Mouse (Mus musculus) heart, adult 2 months (tissue): ENCODE data around the gene Src. TPM values are rescaled to one million over a fixed set of nuclear protein-coding genes. Genes with fewer than 3 reads are reported as not detected.

Experiments used
- DNase-seq, 2 experiments: peaks; one replicate each; pipeline ENCODE4 v3.0.0; 2021
- H3K27ac ChIP-seq: fragments of 200-600 bp; 2 replicates; pipeline ENCODE4 v1.8.1; 2022
- H3K27me3 ChIP-seq: fragments of 200-500 bp; 2 replicates; pipeline ENCODE4 v1.6.1; 2012; ENCODE audit warnings: mild to moderate bottlenecking, low read length, inconsistent platforms, mixed read lengths; ENCODE audit not compliant: control insufficient read depth, insufficient read depth
- H3K36me3 ChIP-seq: fragments of 200-500 bp; 2 replicates; pipeline ENCODE4 v1.6.1; 2012; ENCODE audit warnings: low read length, inconsistent platforms; ENCODE audit not compliant: control insufficient read depth, insufficient read depth
- H3K4me1 ChIP-seq: fragments of 200-500 bp; 2 replicates; pipeline ENCODE4 v1.6.1; 2011; ENCODE audit warnings: low read length; ENCODE audit not compliant: control insufficient read depth, insufficient read depth
- H3K4me3 ChIP-seq: fragments of 200-600 bp; 2 replicates; pipeline ENCODE4 v1.8.1; 2022
- H3K79me2 ChIP-seq: fragments of 200-500 bp; replicated peaks from 2 replicates; pipeline ENCODE4 v1.6.1; 2012; ENCODE audit warnings: mild to moderate bottlenecking, inconsistent platforms, low read length, moderate library complexity, mixed read lengths; ENCODE audit not compliant: control insufficient read depth, insufficient read depth
- H3K9ac ChIP-seq: fragments of 200-500 bp; 2 replicates; pipeline ENCODE4 v1.6.1; 2012; ENCODE audit warnings: low read depth, mild to moderate bottlenecking, control low read depth, inconsistent platforms, low read length, mixed read lengths
- CTCF ChIP-seq: fragments of 200-600 bp; IDR thresholded peaks from 2 replicates; pipeline ENCODE4 v1.8.1; 2022; ENCODE audit warnings: antibody characterized with exemption, mild to moderate bottlenecking, moderate library complexity
- EP300 ChIP-seq: fragments of 200-500 bp; IDR thresholded peaks from 2 replicates; pipeline ENCODE4 v1.6.1; 2011; ENCODE audit warnings: low read depth, low read length, control low read depth; ENCODE audit not compliant: insufficient read depth
- POLR2A ChIP-seq: fragments of 200-500 bp; IDR thresholded peaks from 2 replicates; pipeline ENCODE4 v1.6.1; 2011; ENCODE audit warnings: mild to moderate bottlenecking, low read depth, low read length, control low read depth; ENCODE audit not compliant: insufficient read depth
- WGBS: fragments of 180-500 bp; shearing (Covaris S2); methylation state at CpG from one replicate; pipeline ENCODE4 v1.1.7; 2018; 5-methylcytosine and 5-hydroxymethylcytosine counted together
- intact Hi-C: fragments of 180-260 bp; cut with DNase I; formaldehyde crosslinking; loops from one replicate; pipeline ENCODE4 v1.15.1; 2025
- long read RNA-seq: library from polyadenylated mRNA; stranded (forward); transcript quantifications from one replicate; pipeline ENCODE4 v2.0.0, GENCODE M21; 2021
- polyA plus RNA-seq: library from polyadenylated mRNA; depleted of rRNA; stranded (reverse); fragments of >200 nt; gene quantifications from 2 replicates; pipeline ENCODE4 v1.2.3, GENCODE M21; 2012; rRNA removed
- total RNA-seq, 2 experiments: library from RNA; stranded (reverse); gene quantifications; 2 replicates each; pipeline ENCODE4 v1.2.3; 2021

Src gene
- total RNA-seq (1 to 10 TPM; 4.0 to 4.1 TPM), polyA plus RNA-seq (5.4 and 5.8 TPM in 2 replicates)
- long read RNA-seq = 0 reads

- Histone ChIP-seq H3K27ac (no peak within 1 kb of the TSS), H3K4me1 (peaks cover 2% of the 10 kb centered on the region; the same call in 1 of the 2 replicates), H3K27me3 (no peaks in the 10 kb centered on the region), H3K4me3 (no peak within 1 kb of the TSS), H3K79me2 (no peaks in the 10 kb centered on the region), H3K36me3 (no peaks in the 10 kb centered on the region), H3K9ac (no peak within 1 kb of the TSS)
- TF ChIP-seq CTCF (no peak), POLR2A (no peak)
- no peak for DNase-seq
- intact Hi-C loops = no loop called here
- 49% methylated on average over 13 of the region's 13 CpGs for WGBS
Measured at GRCm38 (mm10) chr2:157418206-157418605, at the start of gene Src. Src (plus strand) TSS chr2:157418444.

GRCm38 (mm10) chr2:157371696-157372095 is 46.5 kb upstream of the Src start:
- H3K27ac ChIP-seq = no peak overlapping the region
- no peaks in the 10 kb centered on the region for H3K27me3 ChIP-seq

GRCm38 (mm10) chr2:157373681-157374080 is 44.6 kb upstream of the Src start:
- Histone ChIP-seq H3K4me3 (no peak overlapping the region), H3K79me2 (no peaks in the 10 kb centered on the region; the same call in 1 of the 2 replicates), H3K9ac (no peak overlapping the region), H3K27me3 (no peaks in the 10 kb centered on the region), H3K27ac (no peak overlapping the region; the same call in 1 of the 2 replicates), H3K4me1 (peaks cover 4% of the 10 kb centered on the region), H3K36me3 (no peaks in the 10 kb centered on the region)
- TF ChIP-seq CTCF = no peak
- TF ChIP-seq POLR2A = no peak
- TF ChIP-seq EP300 = no peak
- 66% methylated on average over 3 of the region's 3 CpGs for WGBS
- intact Hi-C loops = no loop called here
- DNase-seq = peak in 1 of 2 experiments; percentile 36

More at GRCm38 (mm10) chr2:157371696-157372095, 46.5 kb upstream of the Src start:
- H3K4me3 ChIP-seq = no peak overlapping the region
- peaks cover 6% of the 10 kb centered on the region for H3K4me1 ChIP-seq
- 0 out of 2 replicates have a peak, but pooled peaks cover 2% of the 10 kb centered on the region for H3K36me3 ChIP-seq
- WGBS = 39% methylated on average over 6 of the region's 6 CpGs
- intact Hi-C loops = no loop called here
- peak in 1 of 2 experiments; percentile 36 for DNase-seq
- TF ChIP-seq POLR2A (no peak), CTCF (no peak), EP300 (no peak)
- H3K9ac ChIP-seq = no peak overlapping the region
- H3K79me2 ChIP-seq = no peaks in the 10 kb centered on the region; the same call in 1 of the 2 replicates

GRCm38 (mm10) chr2:157375051-157375450 is 43.2 kb upstream of the Src start:
- no peak for DNase-seq
- no peak overlapping the region for H3K9ac ChIP-seq
- no peaks in the 10 kb centered on the region; the same call in 1 of the 2 replicates for H3K79me2 ChIP-seq
- intact Hi-C loops = no loop called here
- H3K4me1 ChIP-seq = peaks cover 3% of the 10 kb centered on the region
- H3K4me3 ChIP-seq = no peak overlapping the region
- no peaks in the 10 kb centered on the region for H3K27me3 ChIP-seq
- no peak overlapping the region for H3K27ac ChIP-seq
- 68% methylated on average over 8 of the region's 8 CpGs for WGBS
- H3K36me3 ChIP-seq = no peaks in the 10 kb centered on the region
- no peak for TF ChIP-seq POLR2A
- no peak for TF ChIP-seq EP300
- no peak for TF ChIP-seq CTCF

- no peak for TF ChIP-seq EP300
- TF ChIP-seq CTCF = no peak
- no peak for TF ChIP-seq POLR2A
- WGBS = 60% methylated on average over 14 of the region's 14 CpGs
- no peak overlapping the region for H3K27ac ChIP-seq
- peaks cover 3% of the 10 kb centered on the region for H3K4me1 ChIP-seq
- H3K4me3 ChIP-seq = no peak overlapping the region
- no peaks in the 10 kb centered on the region for H3K27me3 ChIP-seq
- DNase-seq = no peak
- H3K9ac ChIP-seq = no peak overlapping the region
- no peaks in the 10 kb centered on the region; the same call in 1 of the 2 replicates for H3K79me2 ChIP-seq
- intact Hi-C loops = no loop called here
- H3K36me3 ChIP-seq = no peaks in the 10 kb centered on the region
Measured at GRCm38 (mm10) chr2:157375794-157376757, 42.2 kb upstream of the Src start.

- H3K4me1 ChIP-seq = peaks cover 3% of the 10 kb centered on the region
Measured at GRCm38 (mm10) chr2:157376995-157377394, 41.2 kb upstream of the Src start.

More at GRCm38 (mm10) chr2:157376995-157377394, 41.2 kb upstream of the Src start:
- DNase-seq = no peak
- Histone ChIP-seq H3K27ac (no peak overlapping the region), H3K79me2 (no peaks in the 10 kb centered on the region; the same call in none of the 2 replicates), H3K36me3 (no peaks in the 10 kb centered on the region), H3K27me3 (no peaks in the 10 kb centered on the region), H3K4me3 (no peak overlapping the region), H3K9ac (no peak overlapping the region)
- 83% methylated on average over 3 of the region's 3 CpGs for WGBS
- TF ChIP-seq POLR2A (no peak), CTCF (no peak), EP300 (no peak)
- intact Hi-C loops = no loop called here
